Comparison of ENCODE assay signal across 9 mouse cellular contexts in genomic region chr5:113956510-113956909, GRCm38 (mm10). TPM values are rescaled to one million over a fixed set of nuclear protein-coding genes. Genes with fewer than 3 reads are reported as not detected.
DNase-seq lines count a peak whose midpoint lies in the region; ATAC-seq and TF ChIP-seq lines count a peak whose summit lies in the region.
"Had no signal": no experiment of that assay in that cellular context is flagged by ENCODE, and none has a peak within 500 bp of the region (broad histone marks: within the 10 kb centered on the region; RNA-seq: fewer than 3 reads in every experiment).

No protein-coding gene starts in this region.

- WGBS in forebrain, embryonic 12.5 days = 3% methylated on average over 4 of the region's 4 CpGs

- no peak for ATAC-seq in G1E (ENCODE audit: extremely low read depth, insufficient number of reproducible peaks, low FRiP score, poor library complexity, severe bottlenecking)
- ATAC-seq in forebrain, embryonic 12.5 days (ENCODE audit: low FRiP score) = peak; percentile 53; the same call in 1 of the 2 replicates

- no peak overlapping the region for H3K9ac ChIP-seq in forebrain, embryonic 12.5 days
- H3K9ac ChIP-seq: lung, embryonic 15.5 days had no signal

- DNase-seq in G1E (ENCODE audit: low spot score) = peak; percentile 44
- peak; percentile 79 for DNase-seq in c-Kit-negative CD71-positive TER-119-positive erythroid progenitor cells, embryonic 14.5 days (ENCODE audit: low read depth, low spot score)
- peak; percentile 50 for DNase-seq in heart, postnatal 25 days (ENCODE audit: low spot score)
- peak; percentile 57 to 90 for DNase-seq in layer of hippocampus, adult 2 months (ENCODE audit: low spot score in 2 of 2)
- DNase-seq in lung, postnatal 10 days = peak; percentile 94
- DNase-seq in right cerebral cortex, adult 18-20 months = peak; percentile 64
- DNase-seq in urinary bladder, adult 18-20 months (ENCODE audit: low spot score in 2 of 2) = peak; percentile 67 to 83

- no peak overlapping the region for H3K4me3 ChIP-seq in G1E (ENCODE audit: low read depth, low read length)
- H3K4me3 ChIP-seq in forebrain, embryonic 12.5 days (replicated peaks) = no peak overlapping the region
- H3K4me3 ChIP-seq in layer of hippocampus, adult 2 months = no peak overlapping the region
- H3K4me3 ChIP-seq: lung, embryonic 15.5 days had no signal

- no peak overlapping the region for H3K4me2 ChIP-seq in forebrain, embryonic 12.5 days
- H3K4me2 ChIP-seq: lung, embryonic 15.5 days had no signal

- TF ChIP-seq CTCF in G1E (IDR thresholded peaks at IDR 0.05; ENCODE audit: low read depth, low read length) = peak; percentile 95
- peak; percentile 96 for TF ChIP-seq CTCF in layer of hippocampus, adult 2 months (conservative IDR thresholded peaks at IDR 0.05)

- intact Hi-C loops in heart, postnatal 25 days (cut with DNase I) = loop anchor here (1.0 to 5.0 kb wide), 2 partner anchors 89 to 146 kb away; no protein-coding TSS in a partner anchor

- no peaks in the 10 kb centered on the region for H3K9me3 ChIP-seq in G1E (replicated peaks)
- H3K9me3 ChIP-seq in forebrain, embryonic 12.5 days = no peaks in the 10 kb centered on the region
- H3K9me3 ChIP-seq: lung, embryonic 15.5 days had no signal

- H3K36me3 ChIP-seq in G1E (replicated peaks) = peaks cover 60% of the 10 kb centered on the region
- H3K36me3 ChIP-seq in forebrain, embryonic 12.5 days (replicated peaks) = peaks cover 40% of the 10 kb centered on the region

- H3K27ac ChIP-seq in forebrain, embryonic 12.5 days = no peak overlapping the region
- no peak overlapping the region for H3K27ac ChIP-seq in layer of hippocampus, adult 2 months
- H3K27ac ChIP-seq: lung, embryonic 15.5 days had no signal

- H3K4me1 ChIP-seq in G1E (ENCODE audit: insufficient read depth, low read depth, low read length) = peaks cover 29% of the 10 kb centered on the region
- H3K4me1 ChIP-seq in forebrain, embryonic 12.5 days = peaks cover 5% of the 10 kb centered on the region

- no peaks in the 10 kb centered on the region for H3K27me3 ChIP-seq in G1E (ENCODE audit: insufficient read depth, low read length)
- H3K27me3 ChIP-seq in forebrain, embryonic 12.5 days = no peaks in the 10 kb centered on the region
- H3K27me3 ChIP-seq: lung, embryonic 15.5 days had no signal

RNA-seq across cellular contexts. Expression of gene Ssh1, which starts 37.2 kb away (rescaled TPM):
- total RNA-seq in G1E (2014; fragmentation: Nextera tagmentation) (18.0 and 28.4 TPM in 2 replicates), G1E (2017) (3.3 and 3.9 TPM in 2 replicates)
- polyA plus RNA-seq in G1E (2012) = 12.4 and 13.8 TPM in 2 replicates
- polyA plus RNA-seq in forebrain, embryonic 12.5 days (2016; fragmentation: Nextera tagmentation; extraction: Ambion mirVana) = 19.0 and 19.9 TPM in 2 replicates
- 10 to 100 TPM; 13.4 to 16.9 TPM for total RNA-seq in heart, postnatal 25 days (2021)
- total RNA-seq in layer of hippocampus, adult 2 months (2021) = 10 to 100 TPM; 25.8 to 28.1 TPM

RNA-seq across cellular contexts. Expression of gene Dao, which starts 47.0 kb away (rescaled TPM):
- total RNA-seq in G1E (2014; fragmentation: Nextera tagmentation) (not detected in 2 replicates), G1E (2017) (not detected in 2 replicates)
- not detected in 2 replicates for polyA plus RNA-seq in G1E (2012)
- not detected in 2 replicates for polyA plus RNA-seq in forebrain, embryonic 12.5 days (2016; fragmentation: Nextera tagmentation; extraction: Ambion mirVana)
- total RNA-seq in heart, postnatal 25 days (2021) = not detected
- total RNA-seq in layer of hippocampus, adult 2 months (2021) = not detected
- polyA plus RNA-seq: lung, embryonic 15.5 days had no signal

RNA-seq across cellular contexts. Expression of gene Coro1c, which starts 48.0 kb away (rescaled TPM):
- total RNA-seq in G1E (2014; fragmentation: Nextera tagmentation) (77.5 and 83.7 TPM in 2 replicates), G1E (2017) (70.5 and 77.3 TPM in 2 replicates)
- 56.6 and 59.1 TPM in 2 replicates for polyA plus RNA-seq in G1E (2012)
- polyA plus RNA-seq in forebrain, embryonic 12.5 days (2016; fragmentation: Nextera tagmentation; extraction: Ambion mirVana) = 256 and 277 TPM in 2 replicates
- total RNA-seq in heart, postnatal 25 days (2021) = 10 to 100 TPM; 34.5 to 35.2 TPM
- 100 to 1,000 TPM in 1 of 2 experiments, 10 to 100 TPM in 1; 95.2 to 101 TPM for total RNA-seq in layer of hippocampus, adult 2 months (2021)

Comparison
In these comparisons a context has a peak if more than half of its experiments do, and no peak if none do; other contexts are left out.
1. DNase-seq: peak in every context shown above with its lines; median percentile 94 in lung, postnatal 10 days; 79 in c-Kit-negative CD71-positive TER-119-positive erythroid progenitor cells, embryonic 14.5 days; 75 in urinary bladder, adult 18-20 months; 74 in layer of hippocampus, adult 2 months; 64 in right cerebral cortex, adult 18-20 months; 50 in heart, postnatal 25 days; 44 in G1E.